Mouse (Mus musculus) spleen, adult 10 weeks (tissue): ENCODE measurements around the gene Oxct2b. TPM values are rescaled to one million over a fixed set of nuclear protein-coding genes. Genes with fewer than 3 reads are reported as not detected.

Experiments used
- polyA plus RNA-seq: library from polyadenylated mRNA; stranded (reverse); fragments of 350-450 nt; fragmentation: Illumina TruSeq; extraction: RNeasy Lipid Tissue Mini Kit (QIAGEN cat#74804); gene quantifications from one replicate; pipeline ENCODE4 v1.2.3, GENCODE M21; 2015; ENCODE audit warnings: low replicate concordance; ENCODE audit not compliant: insufficient read depth

Gene Oxct2b
- not detected for polyA plus RNA-seq

GRCm38 (mm10) chr4:123116011-123116410, at the start of gene Oxct2b:
Gene Oxct2b, plus strand, starts transcription at chr4:123116266.

GRCm38 (mm10) chr4:123104651-123105450, 11.2 kb upstream of the Oxct2b start, which contains the start of gene Bmp8b:
Gene Bmp8b, plus strand, starts transcription at chr4:123105165.

GRCm38 (mm10) chr4:123139513-123140154, 23.6 kb downstream of the Oxct2b start, which contains the start of gene Ppie:
Gene Ppie, minus strand, starts transcription at chr4:123139951.

Other genes with a start within 250 kb of the Oxct2b start
- 418 TPM for gene Cap1, start 230.2 kb upstream of the Oxct2b start, polyA plus RNA-seq
- gene Mfsd2a, start 155.1 kb upstream of the Oxct2b start, polyA plus RNA-seq, result 0.59 TPM
- 16.0 TPM for gene Mycl, start 120.6 kb upstream of the Oxct2b start, polyA plus RNA-seq
- 34.0 TPM for gene Trit1, start 99.7 kb upstream of the Oxct2b start, polyA plus RNA-seq
- not detected for gene Bmp8b, start 11.1 kb upstream of the Oxct2b start, polyA plus RNA-seq
- gene Ppie, start 23.7 kb downstream of the Oxct2b start, polyA plus RNA-seq, result 44.1 TPM
- not detected for gene Hpcal4, start 67.0 kb downstream of the Oxct2b start, polyA plus RNA-seq
- not detected for gene Nt5c1a, start 85.2 kb downstream of the Oxct2b start, polyA plus RNA-seq
- 2.5 TPM for gene Heyl, start 117.3 kb downstream of the Oxct2b start, polyA plus RNA-seq
- 65.2 TPM for gene Pabpc4, start 146.1 kb downstream of the Oxct2b start, polyA plus RNA-seq
- not detected for gene Oxct2a, start 207.4 kb downstream of the Oxct2b start, polyA plus RNA-seq
- 0.12 TPM for gene Bmp8a, start 227.0 kb downstream of the Oxct2b start, polyA plus RNA-seq